Mouse (Mus musculus) liver, postnatal 0 days (tissue): ENCODE measurements around the gene Atp8b5.

ENCODE experiments used
- CTCF ChIP-seq: sonication (generic); IDR thresholded peaks from 2 replicates; pipeline ENCODE4 v1.5.1; 2016; ENCODE audit warnings: antibody characterized with exemption, low read depth
- EP300 ChIP-seq: IDR thresholded peaks from 2 replicates; pipeline ENCODE4 v1.6.1; 2016; ENCODE audit warnings: antibody characterized with exemption, low read depth, mild to moderate bottlenecking

DNA sequence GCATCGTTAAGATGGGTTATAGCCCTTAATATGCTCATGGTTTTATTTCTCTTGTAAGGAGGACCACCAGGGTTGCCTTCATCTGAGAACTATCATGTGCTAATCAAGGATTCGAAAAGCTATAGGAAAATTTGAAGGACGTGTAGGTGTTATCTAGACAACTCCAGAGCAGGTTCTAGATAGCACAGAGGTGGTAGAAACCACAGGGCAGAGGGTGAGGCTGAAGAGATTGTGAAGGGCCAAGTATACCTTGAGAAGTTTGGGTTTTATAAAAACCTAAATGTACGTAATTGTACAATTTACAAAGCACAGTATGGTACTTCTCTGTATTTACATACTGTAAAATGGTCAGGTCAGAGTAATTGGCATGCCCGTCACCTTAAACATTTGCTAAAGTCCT is 128.2 kb downstream of the Atp8b5 start:
- TF ChIP-seq CTCF = no peak
- no peak for TF ChIP-seq EP300
